Mouse (Mus musculus): ENCODE measurements around the gene Kcna1.

Gene Kcna1

GRCm38 (mm10) chr6:126599201-126599995, 46.8 kb downstream of the Kcna1 start:
- no peak for DNase-seq (ENCODE audit: extremely low read depth, insufficient read length, low spot score)

- DNase-seq (ENCODE audit: extremely low read depth, insufficient read length, low spot score), result no peak
Measured at GRCm38 (mm10) chr6:126597741-126598140, 48.4 kb downstream of the Kcna1 start.

GRCm38 (mm10) chr6:126595805-126596629, 50.2 kb downstream of the Kcna1 start:
- DNase-seq (ENCODE audit: extremely low read depth, insufficient read length, low spot score), result no peak

- DNase-seq (ENCODE audit: extremely low read depth, insufficient read length, low spot score), result no peak
Measured at GRCm38 (mm10) chr6:126595130-126595529, 51.1 kb downstream of the Kcna1 start.

GRCm38 (mm10) chr6:126594365-126594764, 51.8 kb downstream of the Kcna1 start:
- no peak for DNase-seq (ENCODE audit: extremely low read depth, insufficient read length, low spot score)

GRCm38 (mm10) chr6:126593336-126593735, 52.8 kb downstream of the Kcna1 start:
- DNase-seq (ENCODE audit: extremely low read depth, insufficient read length, low spot score), result no peak

Measured in 3134 (cell line).